Mouse (Mus musculus) hindbrain, embryonic 15.5 days (tissue): ENCODE results near the gene Fcmr. TPM values are rescaled to one million over a fixed set of nuclear protein-coding genes. Genes with fewer than 3 reads are reported as not detected.

ENCODE experiments used
- ATAC-seq: fragments of 200-750 bp; cut with Nextera tagmentation; 2 replicates; pipeline ENCODE4 v1.8.0; 2017; ENCODE audit warnings: low read depth, moderate number of reproducible peaks, moderate TSS enrichment; ENCODE audit not compliant: low FRiP score
- H3K27ac ChIP-seq: fragments of 300-500 bp; sonication (generic); replicated peaks from 2 replicates; pipeline ENCODE4 v1.5.1; 2015; ENCODE audit warnings: mild to moderate bottlenecking, inconsistent platforms
- H3K27me3 ChIP-seq: fragments of 300-500 bp; sonication (generic); 2 replicates; pipeline ENCODE4 v1.6.1; 2015; ENCODE audit warnings: control low read depth, inconsistent platforms
- H3K36me3 ChIP-seq: fragments of 300-500 bp; sonication (generic); 2 replicates; pipeline ENCODE4 v1.6.1; 2015; ENCODE audit warnings: control low read depth, inconsistent platforms
- H3K4me1 ChIP-seq: fragments of 300-500 bp; sonication (generic); replicated peaks from 2 replicates; pipeline ENCODE4 v1.6.1; 2015; ENCODE audit warnings: control low read depth, inconsistent platforms
- H3K4me2 ChIP-seq: fragments of 300-500 bp; sonication (generic); 2 replicates; pipeline ENCODE4 v1.6.1; 2015; ENCODE audit warnings: moderate library complexity, mild to moderate bottlenecking, inconsistent platforms
- H3K4me3 ChIP-seq: fragments of 300-500 bp; sonication (generic); 2 replicates; pipeline ENCODE4 v1.5.1; 2015; ENCODE audit warnings: mild to moderate bottlenecking, inconsistent platforms
- H3K9ac ChIP-seq: fragments of 300-500 bp; sonication (generic); 2 replicates; pipeline ENCODE4 v1.6.1; 2015; ENCODE audit warnings: inconsistent platforms
- H3K9me3 ChIP-seq: fragments of 300-500 bp; sonication (generic); 2 replicates; pipeline ENCODE4 v1.6.1; 2016; ENCODE audit warnings: control low read depth, inconsistent platforms
- WGBS: fragments of 180-500 bp; shearing (Covaris S2); methylation state at CpG from one replicate; pipeline ENCODE4 v1.1.7; 2015; 5-methylcytosine and 5-hydroxymethylcytosine counted together
- polyA plus RNA-seq: library from polyadenylated mRNA; unstranded; fragments of >200 nt; fragmentation: Nextera tagmentation; extraction: Ambion mirVana; gene quantifications from 2 replicates; pipeline ENCODE4 v1.2.1, GENCODE M21; 2015

The Fcmr gene
- polyA plus RNA-seq, 1 experiment from 2014 or later: 0.92 TPM

DNA sequence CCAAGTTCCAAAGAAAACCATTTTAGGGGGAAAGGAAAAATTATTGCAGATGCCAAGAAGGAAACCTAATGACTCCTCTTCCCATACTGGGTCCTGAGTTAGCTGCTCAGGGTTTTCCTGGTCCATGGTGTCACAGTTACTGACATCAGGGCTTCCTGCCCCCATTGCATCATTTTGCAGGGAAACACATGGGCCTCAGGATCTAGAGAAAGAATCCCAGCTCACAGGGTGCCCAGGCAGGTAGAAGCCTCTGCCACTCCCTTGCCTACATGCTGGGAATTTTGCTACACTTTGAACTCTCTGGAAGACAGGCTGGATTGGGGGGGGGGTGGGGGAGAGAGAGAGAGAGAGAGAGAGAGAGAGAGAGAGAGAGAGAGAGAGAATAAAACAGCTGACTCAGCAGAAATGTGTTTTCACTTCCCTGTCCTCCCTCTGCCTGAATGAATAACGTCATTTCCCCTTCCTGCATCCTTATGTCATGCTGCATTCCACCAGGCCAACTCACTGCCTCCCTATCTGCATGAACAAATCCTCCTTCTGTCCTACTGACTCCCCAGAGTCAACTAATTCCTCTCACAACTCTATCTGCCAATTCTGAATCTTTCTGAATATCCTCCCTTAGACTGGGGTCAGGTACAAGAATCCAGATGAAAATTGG is 53.0 kb downstream of the Fcmr start:
- Histone ChIP-seq H3K9me3 (no peaks in the 10 kb centered on the region), H3K9ac (no peak overlapping the region), H3K4me3 (no peak overlapping the region), H3K27ac (no peak overlapping the region), H3K4me1 (no peaks in the 10 kb centered on the region), H3K27me3 (no peaks in the 10 kb centered on the region), H3K4me2 (no peak overlapping the region), H3K36me3 (no peaks in the 10 kb centered on the region)
- no peak for ATAC-seq
- 50% methylated on average over 1 of the region's 1 CpGs for WGBS

DNA sequence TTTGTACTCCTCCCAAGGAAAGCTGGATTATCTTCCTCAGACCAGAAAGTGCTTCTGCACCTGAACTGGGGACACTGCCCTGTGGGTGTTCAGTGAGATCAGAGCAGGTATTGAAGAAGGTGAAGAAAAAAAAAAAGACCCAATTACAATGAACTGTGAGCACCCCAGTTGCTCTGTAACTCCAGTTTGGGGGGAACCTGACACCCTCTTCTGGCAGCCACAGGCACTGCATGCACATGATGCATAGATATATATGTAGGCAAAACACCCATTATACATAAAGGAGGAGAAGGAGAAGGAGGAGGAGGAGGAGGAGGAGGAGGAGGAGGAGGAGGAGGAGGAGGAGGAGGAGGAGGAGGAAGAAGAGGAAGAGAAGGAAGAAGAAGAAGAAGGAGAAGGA is 61.0 kb downstream of the Fcmr start:
- no peaks in the 10 kb centered on the region for H3K27me3 ChIP-seq
- H3K4me2 ChIP-seq: no peak overlapping the region
- no peaks in the 10 kb centered on the region for H3K9me3 ChIP-seq
- H3K36me3 ChIP-seq: no peaks in the 10 kb centered on the region
- H3K27ac ChIP-seq: no peak overlapping the region
- H3K4me3 ChIP-seq: no peak overlapping the region
- no peaks in the 10 kb centered on the region for H3K4me1 ChIP-seq
- ATAC-seq: no peak
- H3K9ac ChIP-seq: no peak overlapping the region

Other genes starting within 250 kb of the Fcmr start
- not detected in 2 replicates for gene Zp3r, start 236.0 kb upstream of the Fcmr start, polyA plus RNA-seq
- gene C4bp, start 204.0 kb upstream of the Fcmr start, polyA plus RNA-seq: not detected in 2 replicates
- 0.22 TPM in 1 of 2 replicates, not detected in the other for gene Gm29427, start 149.9 kb upstream of the Fcmr start, polyA plus RNA-seq
- 16.4 and 16.8 TPM in 2 replicates for gene Yod1, start 148.3 kb upstream of the Fcmr start, polyA plus RNA-seq
- 17.3 and 20.2 TPM in 2 replicates for gene Pfkfb2, start 136.4 kb upstream of the Fcmr start, polyA plus RNA-seq
- gene AA986860, start 133.7 kb upstream of the Fcmr start, polyA plus RNA-seq: 0.39 and 0.56 TPM in 2 replicates
- gene Fcamr, start 64.8 kb upstream of the Fcmr start, polyA plus RNA-seq: not detected in 2 replicates
- not detected in 2 replicates for gene Pigr, start 39.0 kb upstream of the Fcmr start, polyA plus RNA-seq
- gene Il24, start 21.8 kb downstream of the Fcmr start, polyA plus RNA-seq: not detected in 2 replicates
- gene Il20, start 45.8 kb downstream of the Fcmr start, polyA plus RNA-seq: not detected in 2 replicates
- gene Il19, start 74.4 kb downstream of the Fcmr start, polyA plus RNA-seq: not detected in 2 replicates
- gene Il10, start 154.2 kb downstream of the Fcmr start, polyA plus RNA-seq: not detected in 2 replicates
- 20.0 and 22.1 TPM in 2 replicates for gene Mapkapk2, start 232.2 kb downstream of the Fcmr start, polyA plus RNA-seq